Mouse (Mus musculus): ENCODE data around the gene Bri3bp.
"Not testable (repeated sequence)": the region's sequence is repeated elsewhere in the genome, so short reads cannot be mapped to it uniquely, and the experiment has no call there.

Bri3bp gene

GRCm38 (mm10) chr5:125487375-125488115, 46.2 kb downstream of the Bri3bp start:
- no peak for DNase-seq

- no peak for DNase-seq
Measured at GRCm38 (mm10) chr5:125488116-125488455, 46.7 kb downstream of the Bri3bp start.

GRCm38 (mm10) chr5:125488953-125489352, 47.6 kb downstream of the Bri3bp start:
- DNase-seq: not testable (repeated sequence)

GRCm38 (mm10) chr5:125491107-125491506, 49.7 kb downstream of the Bri3bp start:
- DNase-seq: no peak

- DNase-seq: no peak
Measured at GRCm38 (mm10) chr5:125492379-125493092, 51.2 kb downstream of the Bri3bp start.

GRCm38 (mm10) chr5:125493093-125493423, 51.7 kb downstream of the Bri3bp start:
- no peak for DNase-seq

- no peak for DNase-seq
Measured at GRCm38 (mm10) chr5:125495655-125496054, 54.3 kb downstream of the Bri3bp start.

GRCm38 (mm10) chr5:125497821-125498600, 56.6 kb downstream of the Bri3bp start:
- peak; percentile 85 for DNase-seq

- DNase-seq: no peak
Measured at GRCm38 (mm10) chr5:125501505-125501904, 60.1 kb downstream of the Bri3bp start.

GRCm38 (mm10) chr5:125502186-125502585, 60.8 kb downstream of the Bri3bp start:
- DNase-seq: no peak

- DNase-seq: no peak
Measured at GRCm38 (mm10) chr5:125503628-125504027, 62.3 kb downstream of the Bri3bp start.

- DNase-seq: peak; percentile 49
Measured at GRCm38 (mm10) chr5:125504692-125505091, 63.3 kb downstream of the Bri3bp start.

- DNase-seq: peak; percentile 74
Measured at GRCm38 (mm10) chr5:125505968-125506367, 64.6 kb downstream of the Bri3bp start.

- DNase-seq: no peak
Measured at GRCm38 (mm10) chr5:125507582-125507981, 66.2 kb downstream of the Bri3bp start.

- DNase-seq: no peak
Measured at GRCm38 (mm10) chr5:125508006-125508405, 66.6 kb downstream of the Bri3bp start.

- DNase-seq: no peak
Measured at GRCm38 (mm10) chr5:125509541-125509940, 68.2 kb downstream of the Bri3bp start.
